Mouse (Mus musculus): Measurements from ENCODE around the gene Bnc1. TPM values are rescaled to one million over a fixed set of nuclear protein-coding genes. Genes with fewer than 3 reads are reported as not detected.

Bnc1 gene
- total RNA-seq, 2 experiments from 2014 or later, result 1.7 to 2.3 TPM

Other genes with a start within 250 kb of the Bnc1 start
- 10 to 100 TPM; 53.7 to 54.1 TPM for gene Ramac, start 229.4 kb downstream of the Bnc1 start, total RNA-seq (2021)
- 10 to 100 TPM; 36.2 to 42.9 TPM for gene 3110040N11Rik, start 202.8 kb downstream of the Bnc1 start, total RNA-seq (2021)
- 100 to 1,000 TPM; 101 to 102 TPM for gene Btbd1, start 162.9 kb downstream of the Bnc1 start, total RNA-seq (2021)
- gene Gm10160, start 136.5 kb downstream of the Bnc1 start, total RNA-seq (2021), result not detected
- 10 to 100 TPM; 15.2 to 16.3 TPM for gene Tm6sf1, start 133.3 kb downstream of the Bnc1 start, total RNA-seq (2021)
- 10 to 100 TPM; 24.4 to 26.9 TPM for gene Hdgfl3, start 57.8 kb downstream of the Bnc1 start, total RNA-seq (2021)
- 10 to 100 TPM; 17.6 to 19.9 TPM for gene Sh3gl3, start 181.5 kb upstream of the Bnc1 start, total RNA-seq (2021)